Mouse (Mus musculus): ENCODE data around the gene Armh1. TPM values are rescaled to one million over a fixed set of nuclear protein-coding genes. Genes with fewer than 3 reads are reported as not detected.

Armh1 gene
- polyA plus RNA-seq, 1 experiment, result 0.67 TPM

DNA sequence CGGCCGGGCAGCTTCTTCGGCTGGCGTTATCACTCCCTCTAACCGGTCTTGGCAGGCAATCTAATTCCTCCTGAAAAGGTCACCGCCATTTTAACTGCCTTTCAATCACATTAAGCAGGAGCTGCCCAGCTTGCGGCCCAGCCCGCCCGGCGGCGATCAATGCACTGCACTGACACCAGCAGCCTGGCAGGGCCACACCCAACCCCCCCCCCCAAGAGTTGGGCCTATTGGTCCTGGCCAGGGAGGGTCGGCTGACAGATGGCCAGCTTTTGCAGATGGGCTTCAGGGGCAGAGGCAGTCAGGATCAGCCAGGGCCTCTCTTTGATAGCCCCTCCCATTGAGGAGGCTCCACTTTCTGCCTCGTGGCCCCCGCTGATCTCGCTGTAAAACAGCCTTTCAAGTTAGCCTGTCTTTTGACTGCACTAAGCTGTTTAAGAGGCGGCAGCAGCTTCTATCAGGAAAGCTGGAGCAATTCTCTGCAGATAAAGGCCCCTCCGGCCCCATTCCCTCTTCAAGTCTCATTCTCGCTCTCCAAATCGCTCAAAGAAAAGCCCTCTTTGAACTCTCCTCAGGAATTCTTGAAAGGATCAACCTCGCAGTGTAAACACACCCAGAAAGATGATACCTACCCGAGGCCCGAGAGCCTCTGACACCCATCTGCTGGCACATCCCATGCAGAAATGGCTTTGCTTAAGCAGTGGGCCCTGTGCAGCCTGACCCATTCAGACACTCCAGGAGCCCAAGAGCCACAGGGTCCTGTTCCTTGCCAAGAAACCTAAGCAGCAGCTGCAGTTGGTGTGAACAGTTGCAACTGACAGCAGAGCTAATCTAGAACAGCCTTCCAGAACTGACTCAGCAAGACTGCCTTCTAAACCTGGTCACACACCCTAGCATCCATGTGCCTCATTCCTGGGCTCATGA lies 31.6 kb upstream of the Armh1 start:
- TF ChIP-seq CTCF (IDR thresholded peaks at IDR 0.05; ENCODE audit: extremely low read depth, insufficient read depth, low read length), result no peak
- no peak for TF ChIP-seq POLR2A (IDR thresholded peaks at IDR 0.05; ENCODE audit: extremely low read depth, insufficient read depth, low read length)
- Histone ChIP-seq H3K4me1 (ENCODE audit: control insufficient read depth, insufficient read depth, low read length) (no peaks in the 10 kb centered on the region), H3K27ac (ENCODE audit: insufficient read depth, low read length) (no peak overlapping the region), H3K4me3 (ENCODE audit: insufficient read depth, low read length) (no peak overlapping the region)

DNA sequence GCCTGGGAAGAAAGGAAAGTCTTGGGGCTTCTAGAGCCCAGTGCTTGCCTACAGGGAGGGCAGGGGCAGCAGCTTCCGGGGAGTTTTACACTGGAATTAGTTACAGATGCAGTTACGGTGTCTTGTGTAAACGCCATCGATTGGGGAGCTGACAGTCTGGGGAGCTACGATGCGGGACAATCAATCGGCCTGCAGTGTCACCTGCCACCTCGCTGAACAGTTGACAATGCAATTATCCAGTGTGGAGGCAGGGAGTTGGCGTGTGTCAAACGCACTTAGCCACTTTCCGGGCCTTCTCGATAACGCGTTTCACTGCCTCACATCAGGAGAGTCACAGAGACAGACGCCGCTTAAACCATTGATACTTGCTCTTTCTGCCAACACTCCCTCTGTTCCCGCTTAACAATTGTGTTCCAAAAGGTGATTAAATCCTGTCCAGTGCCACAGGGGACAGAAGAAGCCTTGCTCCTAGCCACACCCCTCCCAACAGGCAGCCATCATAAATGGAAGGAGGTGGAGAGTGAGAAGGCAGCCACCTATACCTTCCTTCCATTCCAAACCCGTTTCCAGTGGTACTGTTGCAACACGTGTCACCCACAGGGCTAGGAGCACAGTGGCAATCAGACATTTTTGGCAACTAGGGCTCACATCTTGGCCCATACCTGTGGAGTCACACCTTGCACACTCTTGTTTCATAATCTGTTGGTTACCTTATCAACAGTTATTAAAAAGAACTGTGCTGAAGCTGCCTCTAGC lies 29.3 kb upstream of the Armh1 start:
- TF ChIP-seq POLR2A (IDR thresholded peaks at IDR 0.05; ENCODE audit: extremely low read depth, insufficient read depth, low read length) (no peak), CTCF (IDR thresholded peaks at IDR 0.05; ENCODE audit: extremely low read depth, insufficient read depth, low read length) (no peak)
- no peak overlapping the region for H3K4me3 ChIP-seq (ENCODE audit: insufficient read depth, low read length)
- no peak overlapping the region for H3K27ac ChIP-seq (ENCODE audit: insufficient read depth, low read length)
- no peaks in the 10 kb centered on the region for H3K4me1 ChIP-seq (ENCODE audit: control insufficient read depth, insufficient read depth, low read length)

DNA sequence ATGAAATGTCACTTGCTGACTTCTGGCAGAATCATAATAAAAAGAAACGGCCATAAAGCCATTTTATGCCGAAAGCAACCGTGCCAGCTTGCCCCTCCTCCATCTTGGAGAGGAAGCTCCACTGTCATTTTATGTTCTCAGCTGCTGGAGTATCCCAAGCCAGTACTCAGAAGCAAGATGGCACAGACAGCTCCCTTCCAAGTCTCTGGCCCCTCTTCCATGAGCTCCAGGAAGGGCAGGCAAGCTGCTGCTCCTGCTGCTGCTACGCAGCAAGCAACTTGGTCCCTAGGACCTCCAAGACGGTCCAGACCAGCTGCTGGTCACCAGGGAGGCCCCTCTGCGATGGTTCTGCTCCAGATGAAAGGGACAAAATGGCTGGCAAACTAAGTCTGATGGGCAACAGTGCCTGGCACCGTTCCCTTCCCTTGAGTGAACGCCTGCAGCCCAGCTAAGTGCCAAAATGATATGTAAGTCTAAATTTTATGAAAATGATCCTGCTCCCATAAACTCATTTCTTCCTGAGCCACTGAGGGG lies 28.5 kb upstream of the Armh1 start:
- Histone ChIP-seq H3K27ac (ENCODE audit: insufficient read depth, low read length) (no peak overlapping the region), H3K4me3 (ENCODE audit: insufficient read depth, low read length) (no peak overlapping the region), H3K4me1 (ENCODE audit: control insufficient read depth, insufficient read depth, low read length) (no peaks in the 10 kb centered on the region)
- TF ChIP-seq CTCF (IDR thresholded peaks at IDR 0.05; ENCODE audit: extremely low read depth, insufficient read depth, low read length), result no peak

DNA sequence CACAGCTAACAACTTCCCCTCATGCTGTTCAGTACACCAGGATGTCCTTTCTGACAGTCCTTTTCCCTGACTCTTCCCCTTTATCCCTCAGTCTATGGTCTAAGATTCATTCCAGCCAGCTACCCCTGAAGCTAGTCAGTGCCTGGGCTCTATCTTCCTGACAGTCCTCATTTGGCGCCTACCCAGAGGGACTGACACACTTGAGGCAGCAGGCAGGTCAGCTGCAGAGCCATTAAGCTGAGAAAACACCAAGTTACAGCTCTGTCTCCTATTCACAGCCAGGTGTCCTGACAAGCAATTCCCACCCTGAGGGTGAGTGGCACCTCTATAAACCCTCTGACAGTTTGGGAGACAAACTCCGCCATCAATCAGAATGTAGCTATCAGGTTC lies 27.3 kb upstream of the Armh1 start:
- no peak overlapping the region for H3K4me3 ChIP-seq (ENCODE audit: insufficient read depth, low read length)
- H3K27ac ChIP-seq (ENCODE audit: insufficient read depth, low read length), result no peak overlapping the region
- no peaks in the 10 kb centered on the region for H3K4me1 ChIP-seq (ENCODE audit: control insufficient read depth, insufficient read depth, low read length)
- TF ChIP-seq POLR2A (IDR thresholded peaks at IDR 0.05; ENCODE audit: extremely low read depth, insufficient read depth, low read length) (no peak), CTCF (IDR thresholded peaks at IDR 0.05; ENCODE audit: extremely low read depth, insufficient read depth, low read length) (no peak)

DNA sequence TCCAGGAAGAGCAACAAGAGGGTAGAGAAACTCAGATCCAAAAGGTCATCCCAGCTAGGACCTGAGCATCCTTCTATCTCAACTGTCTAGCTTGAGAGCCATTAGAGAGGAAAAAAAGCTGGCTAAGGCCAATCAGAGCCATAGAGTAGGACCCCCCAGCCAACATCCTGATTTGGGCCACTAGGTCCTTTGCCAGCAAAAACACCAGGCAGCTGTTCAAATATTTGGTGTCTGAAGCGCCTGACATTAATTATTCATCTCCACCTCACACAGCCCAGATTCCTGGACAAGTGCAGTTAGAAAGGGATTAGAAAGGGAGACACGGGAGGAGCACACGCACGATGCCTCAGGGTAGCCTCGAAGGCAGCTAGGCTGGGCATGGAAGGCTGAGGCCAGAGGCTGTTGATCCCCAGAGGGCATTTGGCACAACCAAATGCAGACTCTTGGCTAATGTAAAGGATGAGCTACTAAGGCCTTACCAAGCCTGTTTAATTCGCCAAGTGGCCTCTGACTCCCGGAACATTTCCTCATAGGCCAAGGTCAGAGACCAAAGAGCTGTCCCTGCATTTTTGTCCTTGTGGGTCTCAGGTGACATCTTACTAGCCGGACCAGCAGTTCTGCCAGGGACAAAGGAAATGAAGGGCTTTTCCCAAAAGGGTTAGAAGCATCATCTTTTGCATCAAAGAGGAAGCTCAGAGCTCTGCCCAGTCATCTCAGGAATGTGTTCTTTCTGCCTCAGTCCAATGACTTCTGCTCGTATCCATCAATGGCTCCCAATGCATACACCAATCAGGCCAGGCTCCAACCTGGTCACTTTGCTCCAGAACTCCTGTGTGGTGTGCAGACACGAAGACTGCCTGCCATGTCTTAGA lies 26.7 kb upstream of the Armh1 start:
- Histone ChIP-seq H3K4me1 (ENCODE audit: control insufficient read depth, insufficient read depth, low read length) (no peaks in the 10 kb centered on the region), H3K4me3 (ENCODE audit: insufficient read depth, low read length) (no peak overlapping the region), H3K27ac (ENCODE audit: insufficient read depth, low read length) (no peak overlapping the region)
- no peak for TF ChIP-seq POLR2A (IDR thresholded peaks at IDR 0.05; ENCODE audit: extremely low read depth, insufficient read depth, low read length)

DNA sequence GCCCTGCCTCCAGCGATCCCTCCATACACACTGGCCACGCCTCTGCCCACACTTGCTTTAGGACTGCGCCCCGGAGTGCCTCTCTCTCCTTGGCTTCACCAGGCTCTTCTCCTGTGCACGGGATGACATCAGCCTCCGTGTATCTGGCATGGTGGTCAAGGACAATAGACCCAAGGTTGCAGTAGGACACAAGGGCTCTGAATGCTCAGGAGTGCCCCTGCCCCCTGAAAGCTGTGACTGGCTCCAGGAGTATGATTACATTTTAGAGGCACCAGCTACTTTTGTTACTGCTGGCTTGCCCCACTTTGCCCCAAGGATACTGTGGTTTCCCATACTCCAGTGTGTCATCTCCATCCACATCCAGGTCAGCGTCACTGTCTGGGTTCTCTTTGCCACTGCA lies 25.8 kb upstream of the Armh1 start:
- Histone ChIP-seq H3K4me3 (ENCODE audit: insufficient read depth, low read length) (no peak overlapping the region), H3K27ac (ENCODE audit: insufficient read depth, low read length) (0 out of 2 replicates have a peak overlapping the region, but pooled peaks have one; percentile 3), H3K4me1 (ENCODE audit: control insufficient read depth, insufficient read depth, low read length) (no peaks in the 10 kb centered on the region)
- TF ChIP-seq POLR2A (IDR thresholded peaks at IDR 0.05; ENCODE audit: extremely low read depth, insufficient read depth, low read length) (no peak), CTCF (IDR thresholded peaks at IDR 0.05; ENCODE audit: extremely low read depth, insufficient read depth, low read length) (no peak)

DNA sequence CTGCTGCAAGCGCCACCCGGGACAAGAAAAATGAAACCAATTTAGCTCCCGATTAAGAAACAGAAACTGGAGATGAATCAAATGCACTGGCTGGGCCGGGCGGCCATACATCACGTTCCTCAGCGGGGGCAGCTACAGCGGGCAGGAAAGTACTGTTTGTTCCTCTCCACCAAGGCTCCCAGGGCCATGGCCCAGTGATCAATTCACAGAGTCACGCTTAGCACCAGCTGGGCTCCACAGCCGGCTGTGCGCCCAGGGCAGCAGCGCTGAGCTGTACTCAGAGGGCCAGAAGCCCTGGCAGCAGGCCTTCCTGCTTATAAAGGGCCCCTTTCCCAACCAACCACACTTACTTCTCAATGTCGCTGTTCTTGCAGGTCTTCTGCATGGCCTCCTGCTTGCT lies 25.1 kb upstream of the Armh1 start:
- H3K27ac ChIP-seq (ENCODE audit: insufficient read depth, low read length), result peak overlapping the region; percentile 37; the same call in 1 of the 2 replicates
- no peak for TF ChIP-seq CTCF (IDR thresholded peaks at IDR 0.05; ENCODE audit: extremely low read depth, insufficient read depth, low read length)
- no peak for TF ChIP-seq POLR2A (IDR thresholded peaks at IDR 0.05; ENCODE audit: extremely low read depth, insufficient read depth, low read length)
- H3K4me1 ChIP-seq (ENCODE audit: control insufficient read depth, insufficient read depth, low read length), result no peaks in the 10 kb centered on the region
- no peak overlapping the region for H3K4me3 ChIP-seq (ENCODE audit: insufficient read depth, low read length)

DNA sequence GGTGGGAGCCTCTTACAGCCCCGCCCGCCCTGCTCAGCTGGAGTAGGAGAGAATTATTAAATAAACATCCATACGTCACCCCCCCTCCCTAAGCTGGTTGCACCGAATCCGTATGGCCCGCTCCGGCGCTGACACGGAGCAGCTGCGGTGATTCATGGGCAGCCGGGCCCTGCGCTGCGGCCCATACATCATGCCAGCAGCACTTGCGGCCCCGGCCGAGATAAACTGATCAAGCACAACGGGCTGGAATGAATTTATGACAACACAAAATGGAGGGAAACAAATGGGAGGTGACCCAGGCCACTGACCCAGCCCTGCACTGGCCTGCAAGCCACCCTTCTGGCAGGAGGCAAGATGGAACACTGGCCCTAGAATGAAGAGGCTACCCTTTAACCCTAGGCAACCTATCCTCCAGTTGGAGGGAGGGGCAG lies 24.4 kb upstream of the Armh1 start:
- Histone ChIP-seq H3K27ac (ENCODE audit: insufficient read depth, low read length) (peak overlapping the region; percentile 37; the same call in 1 of the 2 replicates), H3K4me1 (ENCODE audit: control insufficient read depth, insufficient read depth, low read length) (no peaks in the 10 kb centered on the region), H3K4me3 (ENCODE audit: insufficient read depth, low read length) (no peak overlapping the region)
- TF ChIP-seq POLR2A (IDR thresholded peaks at IDR 0.05; ENCODE audit: extremely low read depth, insufficient read depth, low read length) (no peak), CTCF (IDR thresholded peaks at IDR 0.05; ENCODE audit: extremely low read depth, insufficient read depth, low read length) (no peak)

DNA sequence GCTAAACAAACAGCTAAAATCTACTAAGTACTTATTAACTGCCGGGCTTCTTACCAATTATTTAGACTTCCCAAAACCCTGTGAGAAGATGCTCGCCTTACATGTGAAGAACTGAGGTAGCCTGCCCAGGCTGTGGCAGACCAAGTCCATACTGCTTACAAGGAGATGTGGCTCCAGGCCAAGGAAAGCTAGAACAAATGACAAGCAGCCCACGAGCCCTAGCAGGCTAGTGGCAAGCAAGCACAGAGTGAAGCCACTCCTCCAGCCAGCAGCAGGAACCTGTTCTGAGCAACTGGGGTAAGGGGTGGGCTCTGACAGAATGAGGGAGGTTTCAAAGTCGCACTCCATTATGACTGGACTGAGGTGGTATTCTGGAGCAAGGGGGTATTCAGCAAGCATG lies 22.8 kb upstream of the Armh1 start:
- H3K27ac ChIP-seq (ENCODE audit: insufficient read depth, low read length), result no peak overlapping the region
- no peaks in the 10 kb centered on the region for H3K4me1 ChIP-seq (ENCODE audit: control insufficient read depth, insufficient read depth, low read length)
- no peak for TF ChIP-seq POLR2A (IDR thresholded peaks at IDR 0.05; ENCODE audit: extremely low read depth, insufficient read depth, low read length)
- no peak for TF ChIP-seq CTCF (IDR thresholded peaks at IDR 0.05; ENCODE audit: extremely low read depth, insufficient read depth, low read length)
- no peak overlapping the region for H3K4me3 ChIP-seq (ENCODE audit: insufficient read depth, low read length)
